Mouse (Mus musculus) heart, embryonic 14.5 days (tissue): ENCODE data around the gene Isy1. TPM values are rescaled to one million over a fixed set of nuclear protein-coding genes. Genes with fewer than 3 reads are reported as not detected.

ENCODE experiments used
- ATAC-seq: fragments of 200-750 bp; cut with Nextera tagmentation; 2 replicates; pipeline ENCODE4 v1.8.0; 2017; ENCODE audit warnings: low read depth, moderate TSS enrichment; ENCODE audit not compliant: insufficient number of reproducible peaks, insufficient read depth, low FRiP score
- H3K27ac ChIP-seq, 2 experiments: fragments of 200-500 bp in 1 of 2; fragments of 300-500 bp in 1 of 2; sonication (generic) in 1 of 2; replicated peaks in 1 of 2; 2 replicates each; pipeline ENCODE4 v1.5.1; 2012 to 2014; ENCODE audit warnings: low read depth in 2 of 2, low read length in 2 of 2, control low read depth in 1 of 2, mild to moderate bottlenecking in 1 of 2, mixed read lengths in 1 of 2; ENCODE audit not compliant: control insufficient read depth in 1 of 2, insufficient read depth in 1 of 2
- H3K27me3 ChIP-seq: fragments of 300-500 bp; sonication (generic); 2 replicates; pipeline ENCODE4 v1.6.1; 2014; ENCODE audit warnings: mild to moderate bottlenecking, low read length, control low read depth; ENCODE audit not compliant: control insufficient read depth, insufficient read depth
- H3K36me3 ChIP-seq: fragments of 300-500 bp; sonication (generic); 2 replicates; pipeline ENCODE4 v1.6.1; 2014; ENCODE audit warnings: mild to moderate bottlenecking, control low read depth, low read length, mixed read lengths; ENCODE audit not compliant: control insufficient read depth, insufficient read depth
- H3K4me1 ChIP-seq, 2 experiments: fragments of 200-500 bp in 1 of 2; fragments of 300-500 bp in 1 of 2; sonication (generic) in 1 of 2; 2 replicates each; pipeline ENCODE4 v1.6.1; 2012 to 2014; ENCODE audit warnings: low read length in 2 of 2, control low read depth in 1 of 2, mixed read lengths in 1 of 2; ENCODE audit not compliant: control insufficient read depth in 2 of 2, insufficient read depth in 2 of 2
- H3K4me2 ChIP-seq: fragments of 300-500 bp; sonication (generic); 2 replicates; pipeline ENCODE4 v1.6.1; 2014; ENCODE audit warnings: mild to moderate bottlenecking, low read length
- H3K4me3 ChIP-seq, 2 experiments: fragments of 200-500 bp in 1 of 2; fragments of 300-500 bp in 1 of 2; sonication (generic) in 1 of 2; 2 replicates each; pipeline ENCODE4 v1.5.1; 2012 to 2014; ENCODE audit warnings: low read length in 2 of 2, mild to moderate bottlenecking in 2 of 2, control low read depth in 1 of 2, low read depth in 1 of 2, moderate library complexity in 1 of 2; ENCODE audit not compliant: control insufficient read depth in 1 of 2, insufficient read depth in 1 of 2
- H3K9ac ChIP-seq: fragments of 300-500 bp; sonication (generic); 2 replicates; pipeline ENCODE4 v1.6.1; 2014; ENCODE audit warnings: mild to moderate bottlenecking, low read length
- H3K9me3 ChIP-seq: fragments of 300-500 bp; sonication (generic); 2 replicates; pipeline ENCODE4 v1.6.1; 2016; ENCODE audit warnings: low read length, control low read depth; ENCODE audit not compliant: control insufficient read depth
- WGBS: fragments of 180-500 bp; shearing (Covaris S2); extraction: QIAGEN DNeasy Blood & Tissue Kit; methylation state at CpG from one replicate; pipeline ENCODE4 v1.1.7; 2014; 5-methylcytosine and 5-hydroxymethylcytosine counted together
- polyA plus RNA-seq: library from polyadenylated mRNA; unstranded; fragments of >200 nt; fragmentation: Nextera tagmentation; extraction: Ambion mirVana; gene quantifications from 2 replicates; pipeline ENCODE4 v1.2.1, GENCODE M21; 2014

Gene Isy1
- polyA plus RNA-seq, 1 experiment from 2014 or later, result 16.5 TPM

DNA sequence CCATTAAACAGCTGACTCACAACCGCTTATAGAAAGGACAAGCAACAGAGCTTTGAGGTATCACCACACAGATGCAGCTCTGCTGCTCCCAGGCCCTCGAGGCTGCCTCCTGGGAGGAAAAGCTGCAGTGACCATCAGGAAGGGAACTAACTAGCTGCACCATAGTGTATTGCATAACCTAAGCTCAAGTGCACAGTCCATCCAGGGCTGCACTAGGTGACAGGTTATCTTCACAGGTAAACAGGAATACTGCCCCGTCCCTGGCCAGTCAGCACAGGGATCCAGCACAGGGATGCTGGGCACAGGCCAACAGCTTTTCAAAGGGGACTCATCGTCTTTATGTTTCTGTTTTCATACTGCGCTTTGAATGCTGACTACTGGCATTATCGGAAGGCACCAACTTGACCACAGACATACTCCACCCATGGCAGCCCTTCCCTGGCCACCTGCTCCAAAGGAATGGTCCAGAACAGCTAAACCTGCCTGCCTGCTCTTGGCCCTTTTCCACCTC is 28.9 kb downstream of the Isy1 start:
- WGBS, result 91% methylated on average over 6 of the region's 6 CpGs
- Histone ChIP-seq H3K36me3 (peaks cover 4% of the 10 kb centered on the region; the same call in 1 of the 2 replicates), H3K9me3 (no peaks in the 10 kb centered on the region), H3K27me3 (no peaks in the 10 kb centered on the region), H3K27ac (no peak overlapping the region), H3K9ac (no peak overlapping the region), H3K4me3 (peak overlapping the region in 1 of 2 experiments; percentile 78; a peak in 1 of 4 replicates), H3K4me2 (peak overlapping the region; percentile 85), H3K4me1 (peaks cover 2 to 14% of the 10 kb centered on the region in 2 experiments; a peak in 3 of 4 replicates)
- ATAC-seq, result no peak

- no peak overlapping the region for H3K4me2 ChIP-seq
- no peak overlapping the region for H3K27ac ChIP-seq
- no peaks in the 10 kb centered on the region for H3K9me3 ChIP-seq
- H3K27me3 ChIP-seq, result no peaks in the 10 kb centered on the region
- no peak for ATAC-seq
- WGBS, result 86% methylated on average over 2 of the region's 2 CpGs
- 0 out of 2 replicates have a peak, but pooled peaks cover 2% of the 10 kb centered on the region for H3K36me3 ChIP-seq
- H3K9ac ChIP-seq, result no peak overlapping the region
- no peak overlapping the region for H3K4me3 ChIP-seq
- H3K4me1 ChIP-seq, result peaks cover 2 to 14% of the 10 kb centered on the region in 2 experiments; a peak in 3 of 4 replicates
Measured at GRCm38 (mm10) chr6:87809144-87809543, 29.5 kb downstream of the Isy1 start.

- H3K27me3 ChIP-seq, result no peaks in the 10 kb centered on the region
- no peak for ATAC-seq
- no peak overlapping the region for H3K9ac ChIP-seq
- H3K36me3 ChIP-seq, result 0 out of 2 replicates have a peak, but pooled peaks cover 2% of the 10 kb centered on the region
- peaks cover 2 to 14% of the 10 kb centered on the region in 2 experiments; a peak in 3 of 4 replicates for H3K4me1 ChIP-seq
- 81% methylated on average over 3 of the region's 3 CpGs for WGBS
- H3K27ac ChIP-seq, result no peak overlapping the region
- H3K4me2 ChIP-seq, result no peak overlapping the region
- H3K4me3 ChIP-seq, result no peak overlapping the region
- no peaks in the 10 kb centered on the region for H3K9me3 ChIP-seq
Measured at GRCm38 (mm10) chr6:87808521-87808920, 30.1 kb downstream of the Isy1 start.

- H3K9ac ChIP-seq, result no peak overlapping the region
- H3K9me3 ChIP-seq, result no peaks in the 10 kb centered on the region
- no peaks in the 10 kb centered on the region for H3K27me3 ChIP-seq
- no peak for ATAC-seq
- no peak overlapping the region for H3K27ac ChIP-seq
- peaks cover 2 to 14% of the 10 kb centered on the region in 2 experiments; a peak in 3 of 4 replicates for H3K4me1 ChIP-seq
- 0 out of 2 replicates have a peak, but pooled peaks cover 2% of the 10 kb centered on the region for H3K36me3 ChIP-seq
- WGBS, result 76% methylated on average over 4 of the region's 4 CpGs
- no peak overlapping the region for H3K4me2 ChIP-seq
- no peak overlapping the region for H3K4me3 ChIP-seq
Measured at GRCm38 (mm10) chr6:87807735-87808440, 30.7 kb downstream of the Isy1 start.

GRCm38 (mm10) chr6:87806857-87807256 is 31.7 kb downstream of the Isy1 start:
- H3K4me2 ChIP-seq, result no peak overlapping the region
- H3K27ac ChIP-seq, result no peak overlapping the region
- H3K27me3 ChIP-seq, result no peaks in the 10 kb centered on the region
- WGBS, result 35% methylated on average over 2 of the region's 2 CpGs
- no peaks in the 10 kb centered on the region for H3K9me3 ChIP-seq
- ATAC-seq, result no peak
- no peak overlapping the region for H3K9ac ChIP-seq
- H3K4me1 ChIP-seq, result peaks cover 2 to 10% of the 10 kb centered on the region in 2 experiments; a peak in 3 of 4 replicates
- H3K4me3 ChIP-seq, result no peak overlapping the region
- H3K36me3 ChIP-seq, result 0 out of 2 replicates have a peak, but pooled peaks cover 2% of the 10 kb centered on the region

- Histone ChIP-seq H3K4me1 (peaks cover 2 to 10% of the 10 kb centered on the region in 2 experiments; a peak in 3 of 4 replicates), H3K9me3 (no peaks in the 10 kb centered on the region), H3K27me3 (no peaks in the 10 kb centered on the region), H3K36me3 (0 out of 2 replicates have a peak, but pooled peaks cover 2% of the 10 kb centered on the region), H3K27ac (no peak overlapping the region), H3K4me3 (no peak overlapping the region), H3K9ac (no peak overlapping the region), H3K4me2 (no peak overlapping the region)
- no peak for ATAC-seq
- WGBS, result 52% methylated on average over 2 of the region's 2 CpGs
Measured at GRCm38 (mm10) chr6:87806028-87806427, 32.6 kb downstream of the Isy1 start.

GRCm38 (mm10) chr6:87805448-87805847 is 33.1 kb downstream of the Isy1 start:
- Histone ChIP-seq H3K4me1 (peaks cover 2 to 8% of the 10 kb centered on the region in 2 experiments; a peak in 3 of 4 replicates), H3K27me3 (no peaks in the 10 kb centered on the region), H3K36me3 (0 out of 2 replicates have a peak, but pooled peaks cover 2% of the 10 kb centered on the region), H3K4me3 (no peak overlapping the region), H3K4me2 (no peak overlapping the region), H3K9me3 (no peaks in the 10 kb centered on the region), H3K27ac (no peak overlapping the region), H3K9ac (no peak overlapping the region)
- WGBS, result 88% methylated on average over 7 of the region's 7 CpGs
- ATAC-seq, result no peak
